Mouse (Mus musculus) liver, embryonic 15.5 days (tissue): ENCODE data around the gene Tmem81. TPM values are rescaled to one million over a fixed set of nuclear protein-coding genes. Genes with fewer than 3 reads are reported as not detected.

Experiments
- ATAC-seq: fragments of 200-750 bp; cut with Nextera tagmentation; 2 replicates; pipeline ENCODE4 v1.8.0; 2017; ENCODE audit warnings: moderate number of reproducible peaks, mild to moderate bottlenecking, moderate library complexity; ENCODE audit not compliant: insufficient read depth
- H3K27ac ChIP-seq: fragments of 300-500 bp; sonication (generic); replicated peaks from 2 replicates; pipeline ENCODE4 v1.5.1; 2015; ENCODE audit warnings: mild to moderate bottlenecking, inconsistent platforms
- H3K27me3 ChIP-seq: fragments of 300-500 bp; sonication (generic); 2 replicates; pipeline ENCODE4 v1.6.1; 2015; ENCODE audit warnings: mild to moderate bottlenecking, inconsistent platforms
- H3K36me3 ChIP-seq: fragments of 300-500 bp; sonication (generic); replicated peaks from 2 replicates; pipeline ENCODE4 v1.6.1; 2015; ENCODE audit warnings: moderate library complexity, mild to moderate bottlenecking, inconsistent platforms
- H3K4me1 ChIP-seq: fragments of 300-500 bp; sonication (generic); replicated peaks from 2 replicates; pipeline ENCODE4 v1.6.1; 2015; ENCODE audit warnings: inconsistent platforms
- H3K4me2 ChIP-seq: fragments of 300-500 bp; sonication (generic); 2 replicates; pipeline ENCODE4 v1.6.1; 2015; ENCODE audit warnings: moderate library complexity, mild to moderate bottlenecking, inconsistent platforms
- H3K4me3 ChIP-seq: fragments of 300-500 bp; sonication (generic); replicated peaks from 2 replicates; pipeline ENCODE4 v1.5.1; 2015; ENCODE audit warnings: mild to moderate bottlenecking, inconsistent platforms
- H3K9ac ChIP-seq: fragments of 300-500 bp; sonication (generic); 2 replicates; pipeline ENCODE4 v1.6.1; 2015; ENCODE audit warnings: moderate library complexity, mild to moderate bottlenecking, inconsistent platforms
- H3K9me3 ChIP-seq: fragments of 300-500 bp; sonication (generic); replicated peaks from 2 replicates; pipeline ENCODE4 v1.6.1; 2016; ENCODE audit warnings: inconsistent platforms
- WGBS: fragments of 180-500 bp; shearing (Covaris S2); methylation state at CpG from one replicate; pipeline ENCODE4 v1.1.7; 2015; ENCODE audit warnings: mixed read lengths; ENCODE audit not compliant: insufficient replicate concordance; 5-methylcytosine and 5-hydroxymethylcytosine counted together
- polyA plus RNA-seq: library from polyadenylated mRNA; unstranded; fragments of >200 nt; fragmentation: Nextera tagmentation; extraction: Ambion mirVana; gene quantifications from 2 replicates; pipeline ENCODE4 v1.2.1, GENCODE M21; 2015

The Tmem81 gene
- polyA plus RNA-seq, 1 experiment from 2014 or later, result 0.67 TPM

DNA sequence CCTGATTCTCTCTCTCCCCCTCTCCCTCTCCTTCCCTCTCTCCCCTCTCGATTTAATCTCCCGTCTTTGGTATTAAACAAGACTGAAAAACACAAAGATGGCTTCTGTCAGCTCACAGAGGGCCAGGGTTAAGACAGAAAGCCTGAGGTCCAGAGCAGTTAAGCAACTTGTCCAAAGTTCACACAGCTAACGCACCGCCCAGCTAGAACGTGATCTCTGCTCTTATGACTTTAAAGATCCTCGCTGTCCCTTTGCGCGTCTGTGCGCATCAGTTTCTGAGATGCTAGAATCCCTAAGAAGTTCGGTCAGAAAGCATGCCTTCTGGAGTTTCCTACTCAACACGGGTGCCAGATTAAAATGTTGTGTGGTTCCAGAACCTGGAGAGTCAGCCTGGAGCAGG, 13.7 kb downstream of the Tmem81 start:
- no peak overlapping the region for H3K4me2 ChIP-seq

DNA sequence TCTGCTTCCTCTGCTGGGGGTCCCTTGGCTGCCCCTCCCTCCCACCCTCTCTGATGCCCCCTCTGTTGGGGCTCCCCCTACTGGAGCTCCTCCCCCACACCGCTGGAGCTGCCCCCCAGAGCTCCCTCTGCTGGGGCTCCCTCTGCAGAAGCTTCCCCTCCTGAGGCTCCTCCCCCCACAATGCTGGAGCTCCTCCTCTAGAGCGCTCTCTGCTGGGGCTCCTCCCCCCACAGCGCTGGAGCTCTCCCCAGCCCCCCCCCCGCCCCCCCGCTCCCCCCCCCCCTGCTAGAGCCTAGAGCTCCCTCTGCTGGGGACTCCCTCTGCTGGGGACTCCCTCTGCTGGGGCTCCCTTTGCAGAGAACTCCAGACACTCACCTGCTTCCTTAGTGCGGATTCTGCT, 14.7 kb downstream of the Tmem81 start:
- WGBS, result 11% methylated on average over 6 of the region's 6 CpGs

More for the DNA sequence above, 13.7 kb downstream of the Tmem81 start:
- H3K9ac ChIP-seq, result no peak overlapping the region
- H3K27ac ChIP-seq, result no peak overlapping the region
- H3K36me3 ChIP-seq, result no peaks in the 10 kb centered on the region
- whole genome bisulfite sequencing, result 72% methylated on average over 11 of the region's 11 CpGs
- ATAC-seq, result no peak
- H3K4me3 ChIP-seq, result no peak overlapping the region
- H3K27me3 ChIP-seq, result peaks cover 2% of the 10 kb centered on the region; the same call in 1 of the 2 replicates
- H3K4me1 ChIP-seq, result peaks cover 7% of the 10 kb centered on the region
- no peaks in the 10 kb centered on the region for H3K9me3 ChIP-seq

DNA sequence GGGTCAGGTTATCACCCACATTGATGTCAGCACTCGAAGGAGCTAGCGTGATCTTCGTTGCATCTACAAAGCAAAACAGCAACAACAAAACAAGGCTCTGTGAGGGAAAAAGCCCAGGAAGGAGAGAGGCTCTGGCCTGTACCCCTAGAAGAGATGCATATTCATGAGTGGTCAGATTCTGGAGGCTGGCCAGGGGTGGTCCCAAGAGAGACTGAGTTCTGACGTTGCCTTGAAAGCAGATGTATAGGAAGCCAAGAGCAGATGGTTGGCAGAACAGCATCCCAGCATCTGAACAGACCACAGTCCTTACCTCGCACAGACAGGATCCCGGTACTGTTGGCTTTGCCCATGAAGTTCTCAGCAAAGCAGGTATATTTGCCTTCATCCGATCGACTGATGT, 17.0 kb downstream of the Tmem81 start:
- H3K9ac ChIP-seq, result no peak overlapping the region
- no peak overlapping the region for H3K4me2 ChIP-seq
- ATAC-seq, result no peak
- 67% methylated on average over 8 of the region's 8 CpGs for WGBS
- H3K27ac ChIP-seq, result no peak overlapping the region
- H3K4me1 ChIP-seq, result peaks cover 7% of the 10 kb centered on the region
- peaks cover 10% of the 10 kb centered on the region for H3K27me3 ChIP-seq
- H3K4me3 ChIP-seq, result no peak overlapping the region
- no peaks in the 10 kb centered on the region for H3K36me3 ChIP-seq
- H3K9me3 ChIP-seq, result no peaks in the 10 kb centered on the region

More for the DNA sequence above, 14.7 kb downstream of the Tmem81 start:
- H3K36me3 ChIP-seq, result no peaks in the 10 kb centered on the region
- H3K4me3 ChIP-seq, result no peak overlapping the region
- H3K9ac ChIP-seq, result no peak overlapping the region
- ATAC-seq, result peak; percentile 43; the same call in 1 of the 2 replicates
- peaks cover 12% of the 10 kb centered on the region for H3K27me3 ChIP-seq
- H3K27ac ChIP-seq, result no peak overlapping the region
- H3K9me3 ChIP-seq, result no peaks in the 10 kb centered on the region
- H3K4me1 ChIP-seq, result peaks cover 7% of the 10 kb centered on the region
- no peak overlapping the region for H3K4me2 ChIP-seq

DNA sequence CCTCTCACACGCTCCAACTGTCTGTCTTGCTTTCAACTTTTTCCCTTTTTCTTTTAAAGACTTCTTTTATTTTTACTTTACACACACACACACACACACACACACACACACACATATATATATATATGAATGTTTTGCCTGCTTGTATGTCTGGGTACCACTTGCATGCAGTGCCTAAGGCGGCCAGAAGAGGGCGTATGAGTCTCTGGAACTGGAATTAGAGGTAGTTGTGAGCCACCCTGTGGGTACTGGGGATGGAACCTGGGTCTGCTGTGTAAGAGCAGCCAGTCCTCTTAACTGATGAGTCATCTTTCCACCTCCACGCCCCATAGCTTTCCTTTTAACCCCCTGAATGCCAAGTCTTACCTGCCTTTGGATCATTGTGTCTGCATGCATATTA, 17.9 kb downstream of the Tmem81 start:
- Histone ChIP-seq H3K9ac (no peak overlapping the region), H3K36me3 (no peaks in the 10 kb centered on the region), H3K27ac (no peak overlapping the region), H3K27me3 (peaks cover 10% of the 10 kb centered on the region), H3K4me3 (no peak overlapping the region), H3K9me3 (no peaks in the 10 kb centered on the region), H3K4me2 (no peak overlapping the region), H3K4me1 (peaks cover 7% of the 10 kb centered on the region)
- WGBS, result 11% methylated on average over 4 of the region's 4 CpGs
- no peak for ATAC-seq

DNA sequence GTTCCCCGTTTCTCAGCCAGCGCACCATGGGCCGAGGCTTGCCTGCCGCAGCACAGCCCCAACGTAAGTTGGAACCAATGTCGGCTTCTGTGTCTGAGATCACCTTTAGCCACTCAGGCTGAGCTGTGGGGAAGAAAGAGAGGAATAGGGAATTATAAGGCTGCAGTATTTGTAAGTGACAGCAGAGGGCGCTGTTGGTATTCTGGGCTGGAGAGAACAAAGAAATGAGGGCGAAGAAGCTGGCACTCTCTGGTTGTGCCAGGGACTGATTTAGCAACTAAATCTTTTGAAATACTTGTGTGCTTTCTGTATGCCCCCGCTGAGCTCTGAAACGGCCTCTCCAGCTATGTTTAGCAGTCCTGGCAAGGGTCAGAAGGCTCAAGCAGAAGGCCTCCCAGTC, 19.8 kb downstream of the Tmem81 start:
- WGBS, result 6% methylated on average over 10 of the region's 10 CpGs
- no peak overlapping the region for H3K4me3 ChIP-seq
- no peaks in the 10 kb centered on the region for H3K9me3 ChIP-seq
- ATAC-seq, result no peak
- H3K27ac ChIP-seq, result no peak overlapping the region
- no peaks in the 10 kb centered on the region for H3K4me1 ChIP-seq
- H3K4me2 ChIP-seq, result no peak overlapping the region
- H3K36me3 ChIP-seq, result no peaks in the 10 kb centered on the region
- no peak overlapping the region for H3K9ac ChIP-seq
- H3K27me3 ChIP-seq, result peaks cover 10% of the 10 kb centered on the region

DNA sequence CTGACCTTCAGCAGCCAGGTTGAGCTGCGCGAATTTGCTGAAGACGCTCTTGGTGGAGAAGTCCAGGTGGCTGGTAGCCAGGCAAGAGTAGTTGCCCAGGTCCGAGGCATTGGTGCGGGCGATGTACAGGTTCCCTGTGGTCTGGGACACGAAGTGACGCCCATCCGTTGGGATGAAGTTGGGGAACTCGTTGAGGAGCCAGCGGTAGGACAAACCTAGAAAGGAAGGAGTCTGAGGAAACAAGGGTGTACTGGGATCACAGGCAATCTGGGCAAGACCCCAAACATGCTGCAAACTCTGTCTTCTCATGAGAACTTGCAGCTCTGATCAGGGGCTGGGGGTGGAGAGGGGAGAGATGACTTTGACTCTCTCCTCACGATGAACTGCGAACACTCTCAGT, 22.0 kb downstream of the Tmem81 start:
- Histone ChIP-seq H3K27me3 (peaks cover 24% of the 10 kb centered on the region), H3K4me1 (no peaks in the 10 kb centered on the region), H3K36me3 (no peaks in the 10 kb centered on the region), H3K27ac (no peak overlapping the region), H3K4me3 (no peak overlapping the region), H3K9ac (no peak overlapping the region), H3K9me3 (no peaks in the 10 kb centered on the region), H3K4me2 (no peak overlapping the region)
- ATAC-seq, result no peak
- 72% methylated on average over 13 of the region's 13 CpGs for WGBS

DNA sequence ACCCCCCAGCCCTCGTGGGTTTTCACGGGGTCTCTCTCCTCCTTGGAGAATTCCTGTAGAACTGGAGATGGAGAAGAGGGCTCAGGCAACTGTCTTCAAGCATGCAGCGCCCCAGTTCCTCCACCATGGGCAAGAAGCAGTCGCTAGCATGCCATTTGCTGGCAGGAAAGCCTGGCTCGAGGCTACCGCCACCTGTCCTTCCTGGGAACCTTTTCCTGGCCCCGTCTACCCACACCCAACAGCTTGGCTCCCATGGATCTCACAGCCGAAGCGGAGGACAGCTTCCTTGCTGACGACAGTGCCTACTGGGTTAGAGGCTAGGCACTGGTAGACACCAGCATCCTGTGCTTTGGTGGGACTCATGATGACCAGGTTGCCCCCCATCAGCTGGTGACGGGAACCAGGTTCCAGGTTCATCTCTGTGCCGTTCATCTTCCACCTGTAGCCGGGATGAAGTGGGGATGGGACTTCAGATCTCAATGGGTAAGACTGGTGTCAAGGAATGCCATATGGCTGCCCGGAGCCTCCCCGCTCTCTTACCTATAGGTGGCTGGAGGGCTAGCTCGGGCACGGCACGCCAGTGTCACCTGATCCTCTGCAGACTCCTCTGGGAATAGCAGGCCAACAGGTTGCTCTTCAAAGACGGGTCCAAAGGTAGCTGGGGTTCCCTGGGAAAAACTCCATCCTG, 22.8 kb downstream of the Tmem81 start:
- Histone ChIP-seq H3K4me2 (no peak overlapping the region), H3K9me3 (no peaks in the 10 kb centered on the region), H3K36me3 (no peaks in the 10 kb centered on the region), H3K27ac (no peak overlapping the region), H3K4me1 (no peaks in the 10 kb centered on the region), H3K27me3 (peaks cover 31% of the 10 kb centered on the region), H3K9ac (no peak overlapping the region), H3K4me3 (no peak overlapping the region)
- 64% methylated on average over 19 of the region's 19 CpGs for WGBS
- ATAC-seq, result no peak

DNA sequence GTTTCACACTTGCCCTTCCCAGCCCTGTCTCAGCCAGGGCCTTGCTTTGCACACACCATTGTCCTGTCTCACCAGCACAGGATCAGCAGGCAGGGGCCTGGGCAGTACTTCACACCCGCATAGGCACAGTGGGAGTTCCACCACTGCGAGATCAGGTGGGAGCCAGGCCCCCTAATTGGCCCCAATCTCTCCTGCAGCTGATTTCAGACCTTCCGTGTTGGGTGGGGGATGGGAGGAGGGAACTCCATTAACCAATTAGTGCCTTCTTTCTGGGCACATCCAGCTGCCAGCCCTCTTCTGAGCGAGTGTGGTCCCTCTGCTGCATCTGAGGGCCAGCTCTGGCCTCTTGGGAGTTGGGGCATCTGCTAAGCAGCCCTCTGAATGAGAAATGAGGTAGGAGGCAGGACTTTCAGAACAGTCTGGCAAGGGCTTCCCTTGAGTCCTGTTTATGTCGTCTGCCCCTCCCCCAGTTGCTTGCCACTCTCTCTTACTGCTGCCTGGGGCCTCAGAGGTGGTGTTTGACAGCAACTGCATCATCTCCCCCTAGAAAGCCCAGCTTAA, 24.7 kb downstream of the Tmem81 start:
- ATAC-seq, result no peak
- 8% methylated on average over 5 of the region's 5 CpGs for WGBS

DNA sequence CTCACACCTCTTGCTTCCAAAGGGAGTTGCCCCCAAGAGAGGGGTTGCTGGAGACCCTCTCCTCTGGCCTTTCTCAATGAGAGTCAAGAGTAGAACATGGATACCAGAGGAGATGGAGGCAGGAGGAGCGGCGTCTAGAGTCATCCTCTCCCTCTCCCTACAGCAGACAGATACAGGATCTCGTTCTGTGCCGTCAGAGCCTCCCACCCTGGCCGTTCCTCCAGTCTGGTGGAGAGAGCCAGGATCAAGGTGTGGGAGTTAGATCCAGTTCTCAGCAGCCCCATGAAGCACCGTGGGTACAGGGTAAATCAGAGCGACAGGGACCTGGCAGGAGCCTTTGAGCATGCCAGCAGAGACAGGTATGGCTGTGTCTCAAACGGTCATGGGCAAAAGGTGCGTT, 26.5 kb downstream of the Tmem81 start:
- no peak overlapping the region for H3K27ac ChIP-seq
- H3K27me3 ChIP-seq, result peaks cover 33% of the 10 kb centered on the region
- no peak overlapping the region for H3K4me2 ChIP-seq
- H3K4me3 ChIP-seq, result no peak overlapping the region
- 45% methylated on average over 9 of the region's 9 CpGs for WGBS
- H3K9ac ChIP-seq, result no peak overlapping the region
- H3K4me1 ChIP-seq, result no peaks in the 10 kb centered on the region
- no peaks in the 10 kb centered on the region for H3K9me3 ChIP-seq
- no peak for ATAC-seq
- H3K36me3 ChIP-seq, result no peaks in the 10 kb centered on the region

More for the DNA sequence above, 24.7 kb downstream of the Tmem81 start:
- Histone ChIP-seq H3K4me3 (no peak overlapping the region), H3K27me3 (peaks cover 34% of the 10 kb centered on the region), H3K9me3 (no peaks in the 10 kb centered on the region), H3K9ac (no peak overlapping the region), H3K27ac (no peak overlapping the region), H3K4me1 (no peaks in the 10 kb centered on the region), H3K4me2 (no peak overlapping the region), H3K36me3 (no peaks in the 10 kb centered on the region)

DNA sequence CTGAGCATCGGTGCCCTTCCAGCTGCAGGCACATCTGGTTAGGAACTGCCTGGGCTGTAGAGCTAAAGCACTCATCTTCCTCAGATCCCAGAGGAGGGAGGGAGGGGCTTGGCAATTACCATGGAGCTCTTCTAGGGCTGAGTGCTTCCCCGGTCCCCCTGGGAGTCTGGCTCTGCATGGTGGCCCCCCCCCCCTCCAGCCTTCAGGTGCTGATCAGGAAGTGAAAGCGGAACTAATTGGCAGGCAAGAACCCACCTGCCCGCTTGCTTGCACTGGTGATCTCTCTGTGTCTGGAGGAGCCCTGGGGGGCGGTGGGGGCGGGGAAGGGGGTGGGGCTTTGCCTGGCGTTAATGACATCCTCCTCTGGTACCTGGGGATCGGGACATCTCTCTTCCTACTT, 27.8 kb downstream of the Tmem81 start:
- H3K4me2 ChIP-seq, result no peak overlapping the region
- 4% methylated on average over 8 of the region's 8 CpGs for WGBS
- no peak overlapping the region for H3K4me3 ChIP-seq
- ATAC-seq, result no peak
- H3K27ac ChIP-seq, result no peak overlapping the region
- H3K9ac ChIP-seq, result no peak overlapping the region
- H3K27me3 ChIP-seq, result peaks cover 44% of the 10 kb centered on the region
- no peaks in the 10 kb centered on the region for H3K9me3 ChIP-seq
- H3K4me1 ChIP-seq, result no peaks in the 10 kb centered on the region
- H3K36me3 ChIP-seq, result no peaks in the 10 kb centered on the region

DNA sequence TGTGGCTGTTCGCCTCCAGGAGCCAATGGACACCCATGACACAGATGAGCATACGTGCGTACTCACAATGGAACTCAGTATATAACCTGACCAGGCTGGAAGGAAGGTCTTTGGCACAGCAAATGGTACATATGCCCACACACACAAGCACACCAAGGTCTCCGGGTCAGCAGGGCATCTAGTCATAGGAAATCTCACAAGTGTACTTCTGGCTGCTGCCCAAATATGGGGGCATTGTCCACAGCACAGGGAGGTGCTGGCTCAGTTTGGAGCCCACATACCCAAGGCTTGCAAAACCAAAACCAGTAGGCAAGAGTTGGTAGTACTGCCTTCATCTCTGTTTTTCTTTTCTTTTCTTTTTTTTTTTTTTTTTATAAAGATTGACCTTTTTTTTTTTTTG, 29.5 kb downstream of the Tmem81 start:
- Histone ChIP-seq H3K27me3 (peaks cover 61% of the 10 kb centered on the region), H3K4me2 (no peak overlapping the region), H3K4me1 (no peaks in the 10 kb centered on the region), H3K9me3 (no peaks in the 10 kb centered on the region), H3K4me3 (no peak overlapping the region), H3K36me3 (no peaks in the 10 kb centered on the region), H3K27ac (no peak overlapping the region), H3K9ac (no peak overlapping the region)
- WGBS, result 76% methylated on average over 4 of the region's 4 CpGs
- ATAC-seq, result no peak

DNA sequence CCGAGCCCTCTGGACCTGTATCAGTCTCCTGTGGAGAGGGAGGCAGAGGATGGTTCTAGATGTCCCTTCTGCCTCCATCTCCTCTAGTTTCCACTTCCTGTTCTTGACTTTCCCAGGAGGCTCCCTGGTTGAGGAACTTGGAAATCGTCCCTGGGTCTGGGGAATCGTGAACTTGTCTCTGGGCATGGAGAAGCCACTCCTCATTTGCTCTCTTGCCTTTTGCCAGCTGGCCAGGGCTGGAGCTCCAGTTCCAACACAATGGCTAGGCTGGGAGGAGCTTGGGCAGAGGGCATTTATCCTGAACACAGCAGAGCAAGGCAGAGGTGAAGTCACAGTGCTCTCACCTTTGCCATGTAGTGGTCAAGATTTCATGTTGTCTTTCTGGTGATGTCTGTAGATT, 30.4 kb downstream of the Tmem81 start:
- Histone ChIP-seq H3K4me3 (no peak overlapping the region), H3K36me3 (no peaks in the 10 kb centered on the region), H3K9me3 (no peaks in the 10 kb centered on the region), H3K4me2 (no peak overlapping the region), H3K27me3 (peaks cover 70% of the 10 kb centered on the region), H3K9ac (no peak overlapping the region), H3K4me1 (no peaks in the 10 kb centered on the region), H3K27ac (no peak overlapping the region)
- no peak for ATAC-seq
- 62% methylated on average over 3 of the region's 3 CpGs for WGBS
